Mouse (Mus musculus) heart, postnatal 0 days (tissue): ENCODE measurements around the gene Hmox2.

Experiments used
- CTCF ChIP-seq: IDR thresholded peaks from 2 replicates; pipeline ENCODE4 v1.5.1; 2016; ENCODE audit warnings: antibody characterized with exemption, control low read depth, low read depth
- EP300 ChIP-seq: IDR thresholded peaks from 2 replicates; pipeline ENCODE4 v1.6.1; 2016; ENCODE audit warnings: antibody characterized with exemption, low read depth

GRCm38 (mm10) chr16:4725780-4726527, at the start of gene Hmox2:
- TF ChIP-seq EP300: no peak
- TF ChIP-seq CTCF: no peak
